In the genomic region with DNA sequence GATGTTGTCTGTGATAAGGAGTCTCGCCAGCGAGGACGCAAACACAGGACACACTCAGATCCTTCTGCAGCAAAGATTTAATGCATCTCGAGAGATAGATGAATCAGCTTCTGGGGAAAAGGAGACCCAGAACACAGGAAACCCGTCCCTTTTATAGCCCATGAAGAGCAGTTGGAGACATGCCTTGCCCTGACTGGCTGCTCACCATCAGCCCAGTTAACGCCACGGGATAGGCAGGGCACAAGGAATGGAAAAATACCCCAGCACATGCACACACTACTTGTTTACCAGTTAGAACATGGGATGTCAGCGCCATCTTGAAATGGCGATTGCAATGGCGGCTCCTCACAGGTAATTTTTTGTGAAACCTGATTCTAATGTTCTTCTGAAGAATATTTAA, we compare ENCODE assay signal across 1 mouse cellular context.
A peak's percentile ranks its signal among the peaks of the same experiment; 100 is the strongest.
TF ChIP-seq lines count a peak whose summit lies in the region.

No protein-coding gene starts in this region.

TF ChIP-seq in MEL, 35 proteins besides CTCF, POLR2A, EP300 and RAD21 (continued from another document):
- 0 out of 2 replicates have a peak, but pooled peaks have one; percentile 54 for TF ChIP-seq MAX (IDR thresholded peaks at IDR 0.05; ENCODE audit: low read length)
- TF ChIP-seq RCOR1 (IDR thresholded peaks at IDR 0.05; ENCODE audit: low read depth, low read length) = no peak
- TF ChIP-seq E2F4 (IDR thresholded peaks at IDR 0.05; ENCODE audit: borderline replicate concordance, low read depth, low read length) = no peak
- peak; percentile 92 for TF ChIP-seq TBP (IDR thresholded peaks at IDR 0.05; ENCODE audit: low read depth, low read length)
- no peak for TF ChIP-seq BHLHE40 (IDR thresholded peaks at IDR 0.05; ENCODE audit: borderline replicate concordance, low read depth, low read length)
- TF ChIP-seq ZMIZ1 (IDR thresholded peaks at IDR 0.05; ENCODE audit: low read depth, low read length) = peak; percentile 84
- TF ChIP-seq NELFE (IDR thresholded peaks at IDR 0.05; ENCODE audit: low read depth, low read length) = peak; percentile 65
- TF ChIP-seq GABPA (IDR thresholded peaks at IDR 0.05; ENCODE audit: low read depth, low read length) = no peak
- no peak for TF ChIP-seq SMC3 (IDR thresholded peaks at IDR 0.05; ENCODE audit: low read depth, low read length)
- TF ChIP-seq ZKSCAN1 (IDR thresholded peaks at IDR 0.05; ENCODE audit: low read depth, low read length) = no peak
- TF ChIP-seq MAFK (IDR thresholded peaks at IDR 0.05; ENCODE audit: borderline replicate concordance, low read depth, low read length) = no peak
- no peak for TF ChIP-seq ETS1 (IDR thresholded peaks at IDR 0.05; ENCODE audit: low read depth, low read length)
- peak; percentile 41; the same call in 1 of the 2 replicates for TF ChIP-seq SIN3A (IDR thresholded peaks at IDR 0.05; ENCODE audit: low read length)
- TF ChIP-seq CHD2 (IDR thresholded peaks at IDR 0.05; ENCODE audit: low read length) = no peak
- TF ChIP-seq MXI1 (IDR thresholded peaks at IDR 0.05; ENCODE audit: low read depth, low read length) = no peak; the same call in none of the 2 replicates
- TF ChIP-seq ELF1 (IDR thresholded peaks at IDR 0.05; ENCODE audit: low read depth, low read length) = no peak
- no peak for TF ChIP-seq MEF2A (IDR thresholded peaks at IDR 0.05; ENCODE audit: extremely low read depth, insufficient replicate concordance, low read depth, low read length, poor library complexity, severe bottlenecking)
- peak; percentile 22; the same call in 1 of the 2 replicates for TF ChIP-seq TCF12 (IDR thresholded peaks at IDR 0.05; ENCODE audit: low read depth, low read length)
- TF ChIP-seq ZC3H11A (IDR thresholded peaks at IDR 0.05; ENCODE audit: low read depth, low read length) = no peak
- TF ChIP-seq USF1 (IDR thresholded peaks at IDR 0.05; ENCODE audit: low read depth, low read length) = no peak
- TF ChIP-seq GATA1 (IDR thresholded peaks at IDR 0.05; ENCODE audit: low read depth, low read length) = no peak
- TF ChIP-seq JUND (IDR thresholded peaks at IDR 0.05; ENCODE audit: low read depth, low read length) = no peak
- no peak for TF ChIP-seq USF2 (IDR thresholded peaks at IDR 0.05; ENCODE audit: borderline replicate concordance in 1 of 2, insufficient read depth in 1 of 2, low read depth in 1 of 2, low read length in 2 of 2)
- TF ChIP-seq HCFC1 (IDR thresholded peaks at IDR 0.05; ENCODE audit: low read depth, low read length) = peak; percentile 56; the same call in 1 of the 2 replicates
- peak; percentile 68 for TF ChIP-seq NRF1 (IDR thresholded peaks at IDR 0.05; ENCODE audit: insufficient read depth, low read depth, low read length, poor library complexity, severe bottlenecking)
